Mouse (Mus musculus) neural tube, embryonic 15.5 days (tissue): ENCODE results near the gene Plekhg6. TPM values are rescaled to one million over a fixed set of nuclear protein-coding genes. Genes with fewer than 3 reads are reported as not detected.

Experiments used
- ATAC-seq: fragments of 200-750 bp; cut with Nextera tagmentation; 2 replicates; pipeline ENCODE4 v1.8.0; 2017; ENCODE audit warnings: mild to moderate bottlenecking, moderate TSS enrichment, moderate library complexity; ENCODE audit not compliant: low FRiP score
- H3K27ac ChIP-seq: fragments of 300-500 bp; sonication (generic); replicated peaks from 2 replicates; pipeline ENCODE4 v1.5.1; 2015; ENCODE audit warnings: mild to moderate bottlenecking, inconsistent platforms
- H3K27me3 ChIP-seq: fragments of 300-500 bp; sonication (generic); replicated peaks from 2 replicates; pipeline ENCODE4 v1.6.1; 2015; ENCODE audit warnings: inconsistent platforms
- H3K36me3 ChIP-seq: fragments of 300-500 bp; sonication (generic); 2 replicates; pipeline ENCODE4 v1.6.1; 2015; ENCODE audit warnings: inconsistent platforms
- H3K4me1 ChIP-seq: fragments of 300-500 bp; sonication (generic); 2 replicates; pipeline ENCODE4 v1.6.1; 2015; ENCODE audit warnings: inconsistent platforms
- H3K4me2 ChIP-seq: fragments of 300-500 bp; sonication (generic); 2 replicates; pipeline ENCODE4 v1.6.1; 2015; ENCODE audit warnings: inconsistent platforms, mild to moderate bottlenecking, moderate library complexity
- H3K4me3 ChIP-seq: fragments of 300-500 bp; sonication (generic); replicated peaks from 2 replicates; pipeline ENCODE4 v1.5.1; 2015; ENCODE audit warnings: mild to moderate bottlenecking, inconsistent platforms
- H3K9ac ChIP-seq: fragments of 300-500 bp; sonication (generic); replicated peaks from 2 replicates; pipeline ENCODE4 v1.6.1; 2015; ENCODE audit warnings: mild to moderate bottlenecking, inconsistent platforms
- H3K9me3 ChIP-seq: fragments of 300-500 bp; sonication (generic); replicated peaks from 2 replicates; pipeline ENCODE4 v1.6.1; 2016; ENCODE audit warnings: inconsistent platforms
- WGBS: fragments of 180-500 bp; shearing (Covaris S2); methylation state at CpG from one replicate; pipeline ENCODE4 v1.1.7; 2015; ENCODE audit warnings: mixed read lengths; 5-methylcytosine and 5-hydroxymethylcytosine counted together
- polyA plus RNA-seq: library from polyadenylated mRNA; unstranded; fragments of >200 nt; fragmentation: Nextera tagmentation; extraction: Ambion mirVana; gene quantifications from 2 replicates; pipeline ENCODE4 v1.2.1, GENCODE M21; 2015

Gene Plekhg6
- polyA plus RNA-seq, 1 experiment from 2014 or later: 0.23 TPM

GRCm38 (mm10) chr6:125413326-125413725 is 32.7 kb upstream of the Plekhg6 start:
- H3K4me2 ChIP-seq: no peak overlapping the region
- H3K9ac ChIP-seq: no peak overlapping the region
- H3K9me3 ChIP-seq: 0 out of 2 replicates have a peak, but pooled peaks cover 2% of the 10 kb centered on the region
- peaks cover 5% of the 10 kb centered on the region; the same call in 1 of the 2 replicates for H3K27me3 ChIP-seq
- no peak overlapping the region for H3K27ac ChIP-seq
- no peaks in the 10 kb centered on the region for H3K36me3 ChIP-seq
- no peak for ATAC-seq
- 80% methylated on average over 9 of the region's 9 CpGs for WGBS
- H3K4me1 ChIP-seq: peaks cover 7% of the 10 kb centered on the region; the same call in 1 of the 2 replicates
- H3K4me3 ChIP-seq: no peak overlapping the region

DNA sequence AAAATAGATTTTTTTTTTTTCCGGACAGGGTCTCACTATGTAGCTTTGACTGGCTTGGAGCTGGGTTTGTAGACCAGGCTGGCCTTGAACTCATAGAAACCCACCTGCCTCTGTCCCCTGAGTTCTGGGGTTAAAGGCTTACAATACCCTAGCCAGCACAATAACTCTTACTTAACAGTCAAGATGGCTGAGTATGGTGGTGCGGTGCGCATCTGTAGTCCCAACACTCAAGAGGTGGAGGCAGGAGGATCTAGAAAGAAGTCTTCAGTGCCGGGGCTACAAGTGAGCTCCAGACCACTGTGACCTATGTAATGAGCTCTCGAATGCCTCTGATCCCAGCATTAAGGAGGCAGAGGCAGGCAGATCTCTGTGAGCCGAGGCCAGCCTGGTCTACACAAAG is 31.1 kb upstream of the Plekhg6 start:
- ATAC-seq: no peak
- Histone ChIP-seq H3K27me3 (no peaks in the 10 kb centered on the region), H3K27ac (no peak overlapping the region), H3K9ac (no peak overlapping the region), H3K36me3 (no peaks in the 10 kb centered on the region), H3K9me3 (0 out of 2 replicates have a peak, but pooled peaks cover 2% of the 10 kb centered on the region), H3K4me1 (peaks cover 7% of the 10 kb centered on the region; the same call in 1 of the 2 replicates), H3K4me3 (no peak overlapping the region), H3K4me2 (no peak overlapping the region)
- WGBS: 98% methylated on average over 6 of the region's 6 CpGs

DNA sequence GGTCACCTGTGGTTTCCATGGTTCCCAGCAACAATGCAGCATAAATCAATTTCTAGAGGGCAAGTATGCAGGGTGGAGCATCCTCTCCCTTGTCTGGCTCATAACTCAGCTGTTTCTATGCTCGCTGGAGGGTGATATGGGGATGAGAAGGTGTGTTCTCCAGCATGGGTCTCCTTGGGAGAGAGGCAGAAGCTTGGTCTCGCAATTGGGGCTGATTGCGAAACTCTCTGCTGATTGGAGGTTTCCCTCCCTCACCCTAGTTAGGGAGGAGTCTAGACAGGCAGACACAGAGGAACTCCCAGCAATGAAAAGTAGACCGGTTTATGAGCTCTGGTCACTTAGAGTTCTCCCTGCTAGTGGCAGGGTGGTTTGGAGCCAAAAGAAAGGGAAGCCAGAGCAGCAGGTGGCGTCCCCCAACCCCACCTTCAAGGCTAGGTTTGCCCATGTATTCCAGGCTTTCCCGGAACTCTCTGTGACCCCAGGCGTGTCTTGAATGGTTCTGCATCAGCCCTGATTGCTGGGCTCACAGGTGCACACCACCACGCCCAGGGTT is 30.5 kb upstream of the Plekhg6 start:
- no peak overlapping the region for H3K4me3 ChIP-seq
- peaks cover 7% of the 10 kb centered on the region; the same call in 1 of the 2 replicates for H3K4me1 ChIP-seq
- no peaks in the 10 kb centered on the region for H3K27me3 ChIP-seq
- H3K4me2 ChIP-seq: no peak overlapping the region
- 0 out of 2 replicates have a peak, but pooled peaks cover 2% of the 10 kb centered on the region for H3K9me3 ChIP-seq
- no peak for ATAC-seq
- no peak overlapping the region for H3K27ac ChIP-seq
- no peak overlapping the region for H3K9ac ChIP-seq
- no peaks in the 10 kb centered on the region for H3K36me3 ChIP-seq
- WGBS: 51% methylated on average over 8 of the region's 8 CpGs

DNA sequence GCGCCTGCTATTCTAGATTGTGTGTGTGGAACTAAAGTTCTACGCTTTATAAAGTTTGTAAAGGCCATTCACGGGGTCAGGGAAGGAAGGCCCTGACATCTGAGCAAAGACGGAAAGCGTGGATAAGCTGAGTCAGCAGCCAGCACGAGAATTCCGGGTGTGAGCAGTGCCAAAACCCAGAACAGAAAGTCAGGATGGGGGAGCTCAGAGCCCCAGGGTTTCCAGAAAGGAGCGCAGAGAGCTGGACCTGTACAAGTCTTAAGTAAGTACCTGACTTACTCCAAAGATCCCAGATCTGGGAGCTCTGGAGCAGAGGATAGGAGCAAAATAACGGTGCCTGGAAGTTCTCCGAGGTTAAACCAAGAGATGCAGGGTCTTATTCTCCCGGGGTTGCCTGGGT is 30.0 kb upstream of the Plekhg6 start:
- Histone ChIP-seq H3K36me3 (no peaks in the 10 kb centered on the region), H3K4me1 (peaks cover 7% of the 10 kb centered on the region; the same call in 1 of the 2 replicates), H3K9ac (no peak overlapping the region), H3K4me2 (no peak overlapping the region), H3K27me3 (no peaks in the 10 kb centered on the region), H3K4me3 (no peak overlapping the region), H3K27ac (no peak overlapping the region), H3K9me3 (0 out of 2 replicates have a peak, but pooled peaks cover 2% of the 10 kb centered on the region)
- 72% methylated on average over 11 of the region's 11 CpGs for WGBS
- no peak for ATAC-seq

DNA sequence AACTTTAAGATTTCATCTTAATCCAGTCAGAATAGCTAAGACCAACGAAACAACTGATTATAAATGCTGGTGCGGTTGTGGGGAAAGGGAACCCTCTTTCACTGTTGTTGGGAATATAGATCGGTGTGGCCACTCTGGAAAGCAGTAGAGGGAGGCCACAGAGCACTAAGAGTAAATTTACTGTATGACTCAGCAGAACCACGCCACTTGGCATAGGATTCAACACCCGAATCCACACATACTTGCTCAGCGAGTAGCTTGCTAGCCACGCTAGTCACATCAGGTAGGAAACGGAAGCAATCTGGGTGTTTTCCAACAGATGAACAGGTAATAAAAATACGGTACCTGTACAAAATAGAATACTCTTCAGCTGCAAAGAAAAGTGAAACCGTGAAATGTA is 27.1 kb upstream of the Plekhg6 start:
- H3K9me3 ChIP-seq: 0 out of 2 replicates have a peak, but pooled peaks cover 2% of the 10 kb centered on the region
- 96% methylated on average over 10 of the region's 10 CpGs for WGBS
- H3K27ac ChIP-seq: no peak overlapping the region
- no peak overlapping the region for H3K4me2 ChIP-seq
- H3K4me3 ChIP-seq: no peak overlapping the region
- H3K4me1 ChIP-seq: peaks cover 7% of the 10 kb centered on the region; the same call in 1 of the 2 replicates
- H3K27me3 ChIP-seq: no peaks in the 10 kb centered on the region
- no peak for ATAC-seq
- H3K9ac ChIP-seq: no peak overlapping the region
- no peaks in the 10 kb centered on the region for H3K36me3 ChIP-seq

- no peaks in the 10 kb centered on the region for H3K36me3 ChIP-seq
- H3K4me2 ChIP-seq: no peak overlapping the region
- H3K9me3 ChIP-seq: 0 out of 2 replicates have a peak, but pooled peaks cover 2% of the 10 kb centered on the region
- 81% methylated on average over 7 of the region's 7 CpGs for WGBS
- ATAC-seq: no peak
- H3K9ac ChIP-seq: no peak overlapping the region
- no peak overlapping the region for H3K4me3 ChIP-seq
- peaks cover 7% of the 10 kb centered on the region; the same call in 1 of the 2 replicates for H3K4me1 ChIP-seq
- H3K27ac ChIP-seq: no peak overlapping the region
- H3K27me3 ChIP-seq: no peaks in the 10 kb centered on the region
These were observed 26.6 kb upstream of the Plekhg6 start for GRCm38 (mm10) chr6:125407224-125407623.

DNA sequence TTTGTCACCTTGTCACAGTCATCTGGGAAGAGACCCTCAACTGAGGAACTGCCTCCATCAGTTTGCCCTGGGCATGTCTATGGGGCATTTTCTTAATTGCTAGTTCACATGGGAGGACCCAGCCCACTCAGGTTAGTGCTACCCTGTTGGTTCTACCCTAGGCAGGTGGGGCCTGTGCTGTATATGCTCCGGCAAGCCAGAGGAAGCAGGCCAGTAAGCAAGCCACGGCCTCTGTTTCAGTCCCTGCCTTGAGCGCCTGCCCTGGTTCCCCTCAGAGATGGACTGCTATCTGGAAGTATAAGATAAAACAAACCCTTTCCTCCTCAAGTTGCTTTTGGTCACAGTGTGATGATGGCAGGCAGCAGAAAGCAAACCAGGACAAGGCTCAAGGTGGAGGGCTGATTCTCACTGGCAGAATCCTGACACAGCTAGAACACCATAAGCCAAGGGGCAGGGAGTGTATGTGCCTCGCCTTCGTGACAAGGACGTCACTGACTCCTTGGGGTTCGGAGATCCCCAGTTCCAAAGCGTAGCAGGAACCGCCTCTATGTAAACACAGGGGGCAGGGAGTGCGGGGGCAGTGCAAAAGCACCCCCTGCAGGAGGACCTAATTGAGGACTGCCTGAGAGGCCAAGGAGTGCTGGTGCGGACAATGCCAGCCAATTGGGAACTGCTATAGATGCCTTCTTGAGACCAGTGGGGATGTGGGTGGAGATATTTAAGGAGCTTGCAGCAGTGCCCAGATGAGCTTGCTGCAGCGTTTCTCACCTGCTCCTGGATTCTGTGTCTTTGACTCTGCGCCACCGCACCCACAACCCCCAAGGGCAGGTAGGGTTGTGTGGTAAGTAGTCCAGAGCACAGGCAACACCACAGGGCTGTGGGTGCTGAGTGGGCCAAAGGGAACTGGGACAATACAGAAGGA is 25.1 kb upstream of the Plekhg6 start:
- H3K27me3 ChIP-seq: no peaks in the 10 kb centered on the region
- H3K4me2 ChIP-seq: no peak overlapping the region
- 74% methylated on average over 14 of the region's 14 CpGs for WGBS
- H3K27ac ChIP-seq: no peak overlapping the region
- ATAC-seq: no peak
- no peak overlapping the region for H3K9ac ChIP-seq
- H3K4me3 ChIP-seq: no peak overlapping the region
- 0 out of 2 replicates have a peak, but pooled peaks cover 2% of the 10 kb centered on the region for H3K9me3 ChIP-seq
- H3K4me1 ChIP-seq: peaks cover under 1% of the 10 kb centered on the region; the same call in 1 of the 2 replicates
- no peaks in the 10 kb centered on the region for H3K36me3 ChIP-seq

DNA sequence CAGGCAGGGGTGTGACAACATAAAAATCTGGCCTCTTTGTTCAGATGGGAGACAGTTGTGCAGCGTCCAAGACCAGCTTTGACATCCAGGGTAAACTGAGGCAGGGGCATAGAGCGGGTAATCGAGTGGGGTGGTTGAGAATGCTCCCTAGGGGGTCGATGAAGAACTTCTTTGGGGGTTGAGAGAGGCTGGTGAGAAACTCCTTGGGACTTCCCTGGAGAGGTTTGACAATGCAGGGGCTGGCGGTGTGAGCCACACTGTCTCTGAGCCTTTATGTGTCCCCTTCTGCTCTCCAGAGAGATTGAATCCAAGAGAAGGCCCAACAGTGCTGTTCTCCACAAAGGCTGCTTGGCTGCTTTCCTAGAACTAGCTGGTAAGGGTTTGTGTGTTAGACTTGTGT is 9.3 kb upstream of the Plekhg6 start:
- H3K4me2 ChIP-seq: no peak overlapping the region
- H3K9ac ChIP-seq: no peak overlapping the region
- no peaks in the 10 kb centered on the region for H3K4me1 ChIP-seq
- H3K4me3 ChIP-seq: no peak overlapping the region
- no peak for ATAC-seq
- no peaks in the 10 kb centered on the region for H3K9me3 ChIP-seq
- H3K27me3 ChIP-seq: no peaks in the 10 kb centered on the region
- 92% methylated on average over 5 of the region's 5 CpGs for WGBS
- H3K36me3 ChIP-seq: no peaks in the 10 kb centered on the region
- H3K27ac ChIP-seq: no peak overlapping the region

- no peak overlapping the region for H3K27ac ChIP-seq
- no peak overlapping the region for H3K4me2 ChIP-seq
- H3K9ac ChIP-seq: no peak overlapping the region
- H3K27me3 ChIP-seq: peaks cover 18% of the 10 kb centered on the region
- WGBS: 78% methylated on average over 6 of the region's 6 CpGs
- H3K9me3 ChIP-seq: no peaks in the 10 kb centered on the region
- no peaks in the 10 kb centered on the region for H3K4me1 ChIP-seq
- H3K4me3 ChIP-seq: no peak overlapping the region
- ATAC-seq: no peak
- no peaks in the 10 kb centered on the region for H3K36me3 ChIP-seq
These were observed 5.5 kb upstream of the Plekhg6 start for GRCm38 (mm10) chr6:125386080-125386479.

DNA sequence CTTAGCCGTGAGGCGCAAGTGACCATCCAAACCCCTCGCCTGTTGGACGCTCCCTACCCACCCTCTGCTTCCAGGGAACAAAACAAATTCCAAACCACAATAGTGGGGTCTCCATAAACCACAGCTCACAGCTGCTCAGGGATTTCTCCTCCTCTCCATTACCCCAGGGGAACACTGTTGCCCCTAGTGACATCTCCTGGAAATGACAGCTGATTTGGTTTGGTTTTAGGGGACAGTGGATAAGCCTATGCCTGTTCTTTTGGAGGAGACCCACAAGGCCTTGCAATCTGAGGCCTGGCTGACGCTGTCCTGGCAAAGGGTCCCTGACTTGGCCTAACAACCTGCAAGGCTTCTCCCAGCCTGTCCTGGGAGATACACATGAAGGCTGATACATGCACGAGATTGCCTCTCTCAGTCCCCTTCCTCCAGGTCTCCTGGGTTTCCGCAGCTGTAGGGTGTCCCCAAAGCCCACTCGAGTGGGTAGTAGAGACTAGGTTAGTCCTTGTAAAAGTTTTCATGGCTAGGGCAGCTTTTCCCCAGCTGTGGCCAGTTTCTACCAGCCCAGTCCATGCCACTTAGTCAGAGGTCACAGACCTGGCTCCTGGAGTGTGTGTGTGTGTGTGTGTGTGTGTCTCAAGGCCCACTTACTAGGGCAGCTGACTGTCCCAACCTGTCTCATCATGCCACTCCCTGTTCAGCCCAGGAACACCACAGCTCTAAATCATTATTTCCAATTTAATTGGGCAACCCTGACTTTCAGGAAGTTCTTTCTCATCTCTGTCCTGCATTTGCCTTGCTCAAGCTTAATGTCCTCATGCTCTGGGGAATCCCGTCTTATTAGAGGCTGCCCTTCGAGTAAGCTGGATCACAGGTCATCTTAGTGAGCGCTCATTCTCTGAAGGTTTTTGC is 4.7 kb upstream of the Plekhg6 start:
- ATAC-seq: no peak
- WGBS: 61% methylated on average over 11 of the region's 11 CpGs
- no peaks in the 10 kb centered on the region for H3K9me3 ChIP-seq

GRCm38 (mm10) chr6:125382024-125382423 is 1.4 kb upstream of the Plekhg6 start:
- peaks cover 58% of the 10 kb centered on the region for H3K27me3 ChIP-seq
- peaks cover 27% of the 10 kb centered on the region for H3K4me1 ChIP-seq
- no peak for ATAC-seq
- no peak overlapping the region for H3K9ac ChIP-seq
- no peaks in the 10 kb centered on the region for H3K9me3 ChIP-seq
- H3K36me3 ChIP-seq: no peaks in the 10 kb centered on the region
- no peak overlapping the region for H3K4me2 ChIP-seq
- no peak overlapping the region for H3K27ac ChIP-seq
- 70% methylated on average over 2 of the region's 2 CpGs for WGBS
- no peak overlapping the region for H3K4me3 ChIP-seq

More for the DNA sequence above, 4.7 kb upstream of the Plekhg6 start:
- Histone ChIP-seq H3K4me3 (no peak overlapping the region), H3K27me3 (peaks cover 25% of the 10 kb centered on the region), H3K9ac (no peak overlapping the region), H3K27ac (no peak overlapping the region), H3K4me1 (peaks cover 5% of the 10 kb centered on the region), H3K36me3 (no peaks in the 10 kb centered on the region), H3K4me2 (no peak overlapping the region)
